Mouse (Mus musculus) liver, embryonic 13.5 days (tissue): Measurements from ENCODE around the gene Ksr1. TPM values are rescaled to one million over a fixed set of nuclear protein-coding genes. Genes with fewer than 3 reads are reported as not detected.
A peak's percentile ranks its signal among the peaks of the same experiment; 100 is the strongest.

Experiments
- ATAC-seq: fragments of 200-750 bp; cut with Nextera tagmentation; 2 replicates; pipeline ENCODE4 v1.8.0; 2017; ENCODE audit warnings: low read depth, mild to moderate bottlenecking, moderate number of reproducible peaks, moderate library complexity
- DNase-seq: peaks from one replicate; pipeline ENCODE4 v3.0.0; 2022
- H3K27ac ChIP-seq: fragments of 300-500 bp; sonication (generic); 2 replicates; pipeline ENCODE4 v1.5.1; 2015; ENCODE audit warnings: moderate library complexity, mild to moderate bottlenecking, inconsistent platforms
- H3K27me3 ChIP-seq: fragments of 300-500 bp; sonication (generic); 2 replicates; pipeline ENCODE4 v1.6.1; 2015; ENCODE audit warnings: mild to moderate bottlenecking, inconsistent platforms
- H3K36me3 ChIP-seq: fragments of 300-500 bp; sonication (generic); 2 replicates; pipeline ENCODE4 v1.6.1; 2015; ENCODE audit warnings: mild to moderate bottlenecking, inconsistent platforms
- H3K4me1 ChIP-seq: fragments of 300-500 bp; sonication (generic); replicated peaks from 2 replicates; pipeline ENCODE4 v1.6.1; 2015; ENCODE audit warnings: inconsistent platforms
- H3K4me2 ChIP-seq: fragments of 300-500 bp; sonication (generic); 2 replicates; pipeline ENCODE4 v1.6.1; 2015; ENCODE audit warnings: inconsistent platforms, mild to moderate bottlenecking, moderate library complexity
- H3K4me3 ChIP-seq: fragments of 300-500 bp; sonication (generic); replicated peaks from 2 replicates; pipeline ENCODE4 v1.5.1; 2015; ENCODE audit warnings: mild to moderate bottlenecking, inconsistent platforms
- H3K9ac ChIP-seq: fragments of 300-500 bp; sonication (generic); 2 replicates; pipeline ENCODE4 v1.6.1; 2015; ENCODE audit warnings: mild to moderate bottlenecking, inconsistent platforms
- H3K9me3 ChIP-seq: fragments of 300-500 bp; sonication (generic); replicated peaks from 2 replicates; pipeline ENCODE4 v1.6.1; 2016; ENCODE audit warnings: inconsistent platforms
- WGBS: fragments of 180-500 bp; shearing (Covaris S2); methylation state at CpG from one replicate; pipeline ENCODE4 v1.1.7; 2015; ENCODE audit not compliant: insufficient replicate concordance; 5-methylcytosine and 5-hydroxymethylcytosine counted together
- polyA plus RNA-seq: library from polyadenylated mRNA; unstranded; fragments of >200 nt; fragmentation: Nextera tagmentation; extraction: Ambion mirVana; gene quantifications from 2 replicates; pipeline ENCODE4 v1.2.1, GENCODE M21; 2015

The Ksr1 gene
- polyA plus RNA-seq: 1.8 and 2.3 TPM in 2 replicates

- Histone ChIP-seq H3K36me3 (no peaks in the 10 kb centered on the region), H3K4me3 (peak within 1 kb of the TSS; percentile 84), H3K27ac (peak within 1 kb of the TSS; percentile 80; the same call in 1 of the 2 replicates), H3K4me2 (peak within 1 kb of the TSS; percentile 87), H3K27me3 (no peaks in the 10 kb centered on the region), H3K9me3 (no peaks in the 10 kb centered on the region), H3K9ac (peak within 1 kb of the TSS; percentile 91), H3K4me1 (peaks cover 45% of the 10 kb centered on the region)
- 2% methylated on average over 42 of the region's 42 CpGs for WGBS
- ATAC-seq (peak; percentile 93), DNase-seq (peak; percentile 86)
Measured at GRCm38 (mm10) chr11:79146331-79146767, at the start of gene Ksr1. TSS of gene Ksr1 (minus strand) at chr11:79146407.

GRCm38 (mm10) chr11:79192176-79192575, 46.0 kb upstream of the Ksr1 start:
- Histone ChIP-seq H3K27ac (no peak overlapping the region), H3K9me3 (no peaks in the 10 kb centered on the region), H3K4me1 (peaks cover 3% of the 10 kb centered on the region; the same call in 1 of the 2 replicates), H3K4me2 (no peak overlapping the region), H3K36me3 (no peaks in the 10 kb centered on the region), H3K9ac (no peak overlapping the region), H3K4me3 (no peak overlapping the region), H3K27me3 (0 out of 2 replicates have a peak, but pooled peaks cover 3% of the 10 kb centered on the region)
- ATAC-seq: no peak
- 74% methylated on average over 1 of the region's 1 CpGs for WGBS
- DNase-seq: peak; percentile 23

GRCm38 (mm10) chr11:79191214-79191613, 45.0 kb upstream of the Ksr1 start:
- DNase-seq (no peak), ATAC-seq (no peak)

DNA sequence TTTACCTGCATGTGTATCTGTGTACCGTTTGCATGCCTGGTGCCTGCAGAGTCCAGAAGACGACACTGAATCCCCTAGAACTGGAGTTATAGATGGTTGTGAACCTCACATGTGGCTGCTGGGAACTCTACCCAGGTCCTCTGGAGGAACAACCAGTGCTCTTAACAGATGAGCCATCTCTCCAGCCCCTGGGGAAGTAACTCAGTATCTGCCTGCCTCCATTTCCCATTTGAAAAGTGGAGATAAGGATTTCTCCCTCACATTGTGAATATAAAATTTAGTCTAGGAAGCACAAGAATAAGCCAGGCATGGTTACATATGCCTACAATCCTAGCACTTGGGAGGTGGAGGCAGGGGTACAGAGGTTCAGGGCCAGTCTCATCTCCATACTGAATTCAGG, 44.0 kb upstream of the Ksr1 start:
- ATAC-seq: no peak
- WGBS: 67% methylated on average over 2 of the region's 2 CpGs
- DNase-seq: no peak

More at GRCm38 (mm10) chr11:79191214-79191613, 45.0 kb upstream of the Ksr1 start:
- Histone ChIP-seq H3K36me3 (no peaks in the 10 kb centered on the region), H3K4me1 (peaks cover 3% of the 10 kb centered on the region; the same call in 1 of the 2 replicates), H3K27me3 (0 out of 2 replicates have a peak, but pooled peaks cover 3% of the 10 kb centered on the region), H3K4me3 (no peak overlapping the region), H3K9ac (no peak overlapping the region), H3K27ac (no peak overlapping the region), H3K4me2 (no peak overlapping the region), H3K9me3 (no peaks in the 10 kb centered on the region)
- 68% methylated on average over 4 of the region's 4 CpGs for WGBS

GRCm38 (mm10) chr11:79188176-79188575, 42.0 kb upstream of the Ksr1 start:
- Histone ChIP-seq H3K4me3 (no peak overlapping the region), H3K9ac (no peak overlapping the region), H3K27ac (no peak overlapping the region), H3K36me3 (no peaks in the 10 kb centered on the region), H3K4me1 (no peaks in the 10 kb centered on the region), H3K9me3 (no peaks in the 10 kb centered on the region), H3K27me3 (no peaks in the 10 kb centered on the region), H3K4me2 (no peak overlapping the region)
- ATAC-seq (no peak), DNase-seq (no peak)
- 70% methylated on average over 6 of the region's 6 CpGs for WGBS

More for the DNA sequence above, 44.0 kb upstream of the Ksr1 start:
- 0 out of 2 replicates have a peak, but pooled peaks cover 3% of the 10 kb centered on the region for H3K27me3 ChIP-seq
- no peaks in the 10 kb centered on the region for H3K36me3 ChIP-seq
- no peak overlapping the region for H3K27ac ChIP-seq
- H3K9me3 ChIP-seq: no peaks in the 10 kb centered on the region
- no peak overlapping the region for H3K4me2 ChIP-seq
- H3K9ac ChIP-seq: no peak overlapping the region
- no peak overlapping the region for H3K4me3 ChIP-seq
- no peaks in the 10 kb centered on the region for H3K4me1 ChIP-seq

- no peaks in the 10 kb centered on the region for H3K4me1 ChIP-seq
- H3K36me3 ChIP-seq: no peaks in the 10 kb centered on the region
- H3K4me3 ChIP-seq: no peak overlapping the region
- H3K9ac ChIP-seq: no peak overlapping the region
- no peaks in the 10 kb centered on the region for H3K27me3 ChIP-seq
- no peaks in the 10 kb centered on the region for H3K9me3 ChIP-seq
- H3K4me2 ChIP-seq: no peak overlapping the region
- no peak for DNase-seq
- WGBS: 57% methylated on average over 4 of the region's 4 CpGs
- H3K27ac ChIP-seq: no peak overlapping the region
- ATAC-seq: no peak
Measured at GRCm38 (mm10) chr11:79187291-79187690, 41.1 kb upstream of the Ksr1 start.

DNA sequence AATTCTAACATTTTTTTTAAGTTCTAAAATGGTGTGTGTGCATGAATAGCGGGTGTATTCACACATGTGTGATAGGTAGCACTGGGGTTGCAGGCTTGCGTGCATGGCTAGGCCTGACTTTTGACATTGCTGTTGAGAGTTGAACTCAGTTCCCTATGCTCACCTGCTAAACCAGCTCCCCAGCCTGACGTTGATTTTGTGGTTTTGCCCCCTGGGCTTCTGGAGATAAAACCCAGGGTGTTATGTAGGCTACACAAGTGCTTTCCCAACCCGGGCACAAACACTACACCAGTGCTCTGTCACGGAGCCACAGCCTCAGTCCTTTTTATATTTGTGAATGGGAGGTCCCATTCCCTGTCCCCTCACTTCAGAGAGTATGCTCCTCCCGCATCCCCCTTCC, 39.5 kb upstream of the Ksr1 start:
- no peak overlapping the region for H3K4me3 ChIP-seq
- ATAC-seq: no peak
- no peaks in the 10 kb centered on the region for H3K36me3 ChIP-seq
- no peaks in the 10 kb centered on the region for H3K27me3 ChIP-seq
- no peak overlapping the region for H3K4me2 ChIP-seq
- no peak for DNase-seq
- no peak overlapping the region for H3K27ac ChIP-seq
- H3K4me1 ChIP-seq: no peaks in the 10 kb centered on the region
- 52% methylated on average over 6 of the region's 6 CpGs for WGBS
- H3K9me3 ChIP-seq: no peaks in the 10 kb centered on the region
- no peak overlapping the region for H3K9ac ChIP-seq

DNA sequence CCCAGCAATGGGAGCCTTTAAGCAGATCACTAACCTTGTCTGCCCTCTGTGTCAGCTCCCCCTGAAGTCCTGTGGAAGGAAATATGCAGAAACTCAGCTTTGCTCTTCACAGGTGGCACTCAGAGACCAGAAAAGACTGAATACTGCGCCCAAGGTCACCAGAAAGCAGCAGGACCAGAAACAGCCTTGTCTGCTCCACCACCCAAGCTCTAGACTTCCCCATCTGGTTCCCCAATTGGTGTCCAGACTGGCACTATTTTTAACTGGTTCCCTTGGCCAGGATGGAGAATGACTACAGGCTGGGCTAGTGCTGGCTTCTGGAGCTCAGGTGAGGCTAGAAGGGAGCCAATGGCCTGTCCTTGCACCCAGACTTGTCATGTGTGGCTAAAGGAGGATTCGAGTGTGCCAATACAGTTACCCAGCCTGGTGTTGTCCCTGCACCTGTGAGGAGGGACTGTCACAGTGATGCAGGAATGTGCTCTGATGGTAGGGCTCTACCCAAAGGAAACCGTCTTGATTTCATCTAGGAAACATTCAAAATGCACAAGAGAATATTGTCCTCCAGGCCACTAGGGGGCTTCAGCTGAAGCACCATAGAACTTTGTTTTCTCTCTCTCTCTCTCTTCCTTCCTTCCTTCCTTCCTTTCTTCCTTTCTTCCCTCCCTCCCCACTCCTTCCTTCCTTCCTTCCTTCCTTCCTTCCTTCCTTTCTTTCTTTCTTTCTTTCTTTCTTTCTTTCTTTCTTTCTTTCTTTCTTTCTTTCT, 38.1 kb upstream of the Ksr1 start:
- no peak overlapping the region for H3K27ac ChIP-seq
- no peaks in the 10 kb centered on the region for H3K36me3 ChIP-seq

GRCm38 (mm10) chr11:79183400-79183799, 37.2 kb upstream of the Ksr1 start:
- ATAC-seq: no peak
- Histone ChIP-seq H3K9ac (no peak overlapping the region), H3K36me3 (no peaks in the 10 kb centered on the region), H3K4me3 (no peak overlapping the region), H3K9me3 (no peaks in the 10 kb centered on the region), H3K4me1 (no peaks in the 10 kb centered on the region), H3K4me2 (no peak overlapping the region), H3K27ac (no peak overlapping the region), H3K27me3 (no peaks in the 10 kb centered on the region)
- 70% methylated on average over 6 of the region's 6 CpGs for WGBS
- DNase-seq: no peak

More for the DNA sequence above, 38.1 kb upstream of the Ksr1 start:
- WGBS: 71% methylated on average over 3 of the region's 3 CpGs
- H3K27me3 ChIP-seq: no peaks in the 10 kb centered on the region
- ATAC-seq (no peak), DNase-seq (no peak)
- H3K9me3 ChIP-seq: no peaks in the 10 kb centered on the region
- no peak overlapping the region for H3K4me3 ChIP-seq
- H3K4me2 ChIP-seq: no peak overlapping the region
- no peak overlapping the region for H3K9ac ChIP-seq
- H3K4me1 ChIP-seq: no peaks in the 10 kb centered on the region

DNA sequence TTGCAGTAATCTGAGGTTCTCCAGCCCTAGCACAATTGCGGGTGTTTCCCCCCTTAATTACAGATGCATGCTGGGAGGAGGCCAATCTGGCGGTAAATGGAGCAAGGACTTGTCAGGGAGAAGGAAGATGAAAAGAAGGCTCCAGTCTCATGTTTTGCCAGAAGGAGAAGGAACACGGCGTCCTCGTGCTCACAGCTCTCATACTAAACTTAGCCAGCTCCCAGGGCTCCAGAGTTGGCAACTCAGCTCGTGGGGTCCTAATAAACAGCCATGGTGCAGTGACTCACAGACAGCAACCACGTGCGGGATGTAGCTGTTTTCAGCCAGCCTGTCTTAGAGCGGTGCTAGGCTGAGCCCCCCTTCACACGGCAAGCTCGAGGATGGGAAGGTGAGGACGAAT, 36.7 kb upstream of the Ksr1 start:
- ATAC-seq (no peak), DNase-seq (no peak)
- no peaks in the 10 kb centered on the region for H3K27me3 ChIP-seq
- no peak overlapping the region for H3K4me3 ChIP-seq
- H3K9ac ChIP-seq: no peak overlapping the region
- WGBS: 63% methylated on average over 12 of the region's 12 CpGs
- no peak overlapping the region for H3K27ac ChIP-seq
- no peaks in the 10 kb centered on the region for H3K9me3 ChIP-seq
- no peaks in the 10 kb centered on the region for H3K4me1 ChIP-seq
- no peak overlapping the region for H3K4me2 ChIP-seq
- H3K36me3 ChIP-seq: no peaks in the 10 kb centered on the region

DNA sequence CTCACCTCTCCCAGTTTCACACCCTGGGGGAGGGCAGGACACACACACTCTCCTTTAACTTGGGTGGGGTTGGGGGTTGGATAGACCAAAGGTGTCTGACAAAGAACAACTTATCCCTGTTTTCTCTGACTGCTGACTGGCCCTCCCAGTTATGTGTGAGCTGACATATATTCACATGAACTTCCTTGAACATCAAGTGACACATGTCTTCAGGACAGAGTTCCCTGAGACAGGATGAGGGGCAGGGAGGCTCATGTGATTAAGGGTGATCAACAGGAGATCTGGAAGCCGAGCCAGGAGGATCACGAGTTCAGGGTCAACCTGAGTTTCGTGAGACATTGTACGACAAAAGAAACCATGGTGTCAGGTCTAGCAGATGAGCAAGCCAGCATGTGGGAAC, 35.7 kb upstream of the Ksr1 start:
- DNase-seq (no peak), ATAC-seq (no peak)
- Histone ChIP-seq H3K4me2 (no peak overlapping the region), H3K27me3 (no peaks in the 10 kb centered on the region), H3K27ac (no peak overlapping the region), H3K9me3 (no peaks in the 10 kb centered on the region), H3K4me1 (no peaks in the 10 kb centered on the region), H3K4me3 (no peak overlapping the region), H3K9ac (no peak overlapping the region), H3K36me3 (no peaks in the 10 kb centered on the region)
- WGBS: 76% methylated on average over 4 of the region's 4 CpGs

DNA sequence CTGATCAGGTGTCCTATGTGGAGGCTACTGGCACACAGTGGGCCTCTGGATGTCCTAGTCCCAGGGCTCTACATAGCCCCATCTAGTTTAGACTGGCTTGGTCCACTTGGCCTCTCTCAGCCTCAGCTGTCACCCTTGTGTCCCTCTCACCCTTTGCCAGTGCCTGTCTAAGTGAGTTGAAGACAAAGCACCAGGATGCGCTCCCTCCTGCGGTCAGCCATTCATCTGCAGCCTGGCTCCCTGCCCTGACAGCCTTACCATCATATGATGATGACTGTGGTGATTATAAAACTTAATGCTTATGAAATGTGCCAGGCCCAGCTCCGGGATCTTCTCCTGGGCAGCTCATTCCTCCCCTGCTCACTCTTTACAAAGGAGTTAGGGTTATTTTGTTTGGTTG, 30.5 kb upstream of the Ksr1 start:
- no peak overlapping the region for H3K4me2 ChIP-seq
- H3K36me3 ChIP-seq: no peaks in the 10 kb centered on the region
- no peak for DNase-seq
- H3K27ac ChIP-seq: no peak overlapping the region
- H3K4me1 ChIP-seq: no peaks in the 10 kb centered on the region
- ATAC-seq: no peak
- 71% methylated on average over 3 of the region's 3 CpGs for WGBS
- no peak overlapping the region for H3K4me3 ChIP-seq
- H3K9me3 ChIP-seq: no peaks in the 10 kb centered on the region
- no peak overlapping the region for H3K9ac ChIP-seq
- H3K27me3 ChIP-seq: no peaks in the 10 kb centered on the region
